ENCODE assay signal across 10 mouse cellular contexts in the genomic region with DNA sequence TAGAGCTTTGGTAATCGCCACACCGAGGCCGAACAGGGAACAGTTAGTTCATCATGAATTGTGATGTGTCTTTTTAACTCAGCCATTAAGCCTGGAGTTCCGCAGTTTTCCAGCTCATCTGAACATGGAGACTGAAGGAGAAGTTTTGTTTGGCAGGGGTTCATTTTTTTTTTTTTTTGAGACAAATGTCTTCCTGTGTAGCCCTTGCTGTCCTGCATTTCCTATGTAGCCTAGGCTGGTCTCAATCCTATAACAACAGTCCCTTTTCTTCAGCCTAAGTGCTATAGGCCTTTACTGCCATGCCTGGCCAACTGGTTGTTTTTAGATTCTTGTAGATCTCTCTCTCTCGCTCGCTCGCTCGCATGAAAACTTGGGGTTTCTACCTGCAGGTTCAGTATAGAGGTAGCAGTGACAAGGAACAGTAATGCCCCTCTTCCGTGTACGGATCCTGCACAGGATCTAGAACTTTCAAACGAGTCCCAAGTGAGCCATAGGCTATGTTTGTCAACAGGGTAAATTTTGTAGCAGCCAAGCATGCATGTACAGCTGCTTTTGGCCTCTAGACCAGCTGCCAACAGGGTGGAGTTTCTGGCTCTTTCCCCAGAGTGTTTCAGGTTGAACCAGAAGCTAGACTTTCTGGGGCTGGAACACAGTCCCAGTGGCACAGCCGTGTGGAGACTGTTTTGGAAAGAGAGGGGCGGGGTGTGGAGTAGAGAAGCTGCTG.
A peak's percentile ranks its signal among the peaks of the same experiment; 100 is the strongest.
DNase-seq lines count a peak whose midpoint lies in the region; ATAC-seq lines count a peak whose summit lies in the region.
"Had no signal": no experiment of that assay in that cellular context is flagged by ENCODE, and none has a peak within 500 bp of the region (broad histone marks: within the 10 kb centered on the region; RNA-seq: fewer than 3 reads in every experiment).

No protein-coding gene starts in this region.

- no peaks in the 10 kb centered on the region for H3K27me3 ChIP-seq in heart, embryonic 16.5 days (ENCODE audit: control insufficient read depth, insufficient read depth, low read length)

- H3K9me3 ChIP-seq in heart, embryonic 16.5 days (replicated peaks; ENCODE audit: control insufficient read depth, low read length): no peaks in the 10 kb centered on the region

- H3K4me2 ChIP-seq in heart, embryonic 16.5 days (ENCODE audit: low read depth, low read length): no peak overlapping the region

- no peak overlapping the region for H3K4me3 ChIP-seq in heart, embryonic 16.5 days (ENCODE audit: low read length)

- peak overlapping the region; percentile 68 for H3K27ac ChIP-seq in heart, embryonic 16.5 days (ENCODE audit: low read length)
- H3K27ac ChIP-seq: macrophage had no signal

- WGBS in heart, embryonic 16.5 days: 68% methylated on average over 13 of the region's 13 CpGs

- ATAC-seq in heart, embryonic 16.5 days (replicated peaks; ENCODE audit: extremely low read depth, insufficient read depth, low FRiP score): peak; percentile 47; the same call in 1 of the 2 replicates
- no peak for ATAC-seq in cerebellum, adult (ENCODE audit: insufficient number of reproducible peaks, low FRiP score, low TSS enrichment)

- no peak overlapping the region for H3K9ac ChIP-seq in heart, embryonic 16.5 days (ENCODE audit: low read length)

- H3K4me1 ChIP-seq in heart, embryonic 16.5 days (ENCODE audit: control insufficient read depth, insufficient read depth, low read length): peaks cover 41% of the 10 kb centered on the region

- DNase-seq in urinary bladder, postnatal 25 days (ENCODE audit: low spot score): peak; percentile 36
- DNase-seq in urinary bladder, postnatal 4 days (ENCODE audit: low spot score in 2 of 2): no peak
- DNase-seq in kidney, postnatal 25 days: peak; percentile 74 to 85
- DNase-seq in testis, postnatal 10 days (ENCODE audit: low spot score): peak; percentile 61
- DNase-seq in cerebellum, adult 8-10 months: no peak
- no peak for DNase-seq in frontal cortex, postnatal 14 days (ENCODE audit: low spot score in 2 of 2)
- DNase-seq: right cerebral cortex, adult 18-20 months had no signal

- H3K36me3 ChIP-seq in heart, embryonic 16.5 days (ENCODE audit: control insufficient read depth, insufficient read depth): no peaks in the 10 kb centered on the region

Comparison
In these comparisons a context has a peak if more than half of its experiments do, and no peak if none do; other contexts are left out.
1. DNase-seq: peak in urinary bladder, postnatal 25 days (single experiment), kidney, postnatal 25 days (2 of 2) and testis, postnatal 10 days (single experiment); none in urinary bladder, postnatal 4 days (0 of 2), cerebellum, adult 8-10 months (single experiment) and frontal cortex, postnatal 14 days (0 of 2).